Mouse (Mus musculus) liver, embryonic 12.5 days (tissue): ENCODE measurements at regions not wholly inside any gene's neighbourhood (a gene's known extent, or its start where the extent isn't known, plus 50 kb on each side); places are given as distances from the start of the nearest gene placed in this dataset.
A peak's percentile ranks its signal among the peaks of the same experiment; 100 is the strongest.

ENCODE experiments used
- ATAC-seq: fragments of 200-750 bp; cut with Nextera tagmentation; 2 replicates; pipeline ENCODE4 v1.8.0; 2017; ENCODE audit warnings: moderate number of reproducible peaks, mild to moderate bottlenecking, moderate library complexity
- H3K27ac ChIP-seq: fragments of 300-500 bp; sonication (generic); 2 replicates; pipeline ENCODE4 v1.5.1; 2016; ENCODE audit warnings: mild to moderate bottlenecking
- H3K27me3 ChIP-seq: fragments of 300-500 bp; sonication (generic); replicated peaks from 2 replicates; pipeline ENCODE4 v1.6.1; 2016; ENCODE audit warnings: mild to moderate bottlenecking, moderate library complexity
- H3K36me3 ChIP-seq: fragments of 300-500 bp; sonication (generic); 2 replicates; pipeline ENCODE4 v1.6.1; 2016; ENCODE audit warnings: mild to moderate bottlenecking, moderate library complexity
- H3K4me1 ChIP-seq: fragments of 300-500 bp; sonication (generic); 2 replicates; pipeline ENCODE4 v1.6.1; 2016
- H3K4me2 ChIP-seq: fragments of 300-500 bp; sonication (generic); 2 replicates; pipeline ENCODE4 v1.6.1; 2016; ENCODE audit warnings: mild to moderate bottlenecking, moderate library complexity
- H3K4me3 ChIP-seq: fragments of 300-500 bp; sonication (generic); 2 replicates; pipeline ENCODE4 v1.5.1; 2016; ENCODE audit warnings: mild to moderate bottlenecking, moderate library complexity
- H3K9ac ChIP-seq: fragments of 300-500 bp; sonication (generic); 2 replicates; pipeline ENCODE4 v1.6.1; 2016; ENCODE audit warnings: mild to moderate bottlenecking, moderate library complexity
- H3K9me3 ChIP-seq: fragments of 300-500 bp; sonication (generic); replicated peaks from 2 replicates; pipeline ENCODE4 v1.6.1; 2016; ENCODE audit warnings: mild to moderate bottlenecking, moderate library complexity
- WGBS: fragments of 180-500 bp; shearing (Covaris S2); methylation state at CpG from one replicate; pipeline ENCODE4 v1.1.7; 2016; ENCODE audit not compliant: insufficient replicate concordance; 5-methylcytosine and 5-hydroxymethylcytosine counted together

GRCm38 (mm10) chr5:64401737-64402136 is 245.6 kb downstream of the Tbc1d1 start:
- 64% methylated on average over 9 of the region's 9 CpGs for WGBS

GRCm38 (mm10) chr5:64403077-64403981 is 247.2 kb downstream of the Tbc1d1 start:
- no peaks in the 10 kb centered on the region for H3K27me3 ChIP-seq
- H3K36me3 ChIP-seq = no peaks in the 10 kb centered on the region
- H3K27ac ChIP-seq = no peak overlapping the region
- H3K9me3 ChIP-seq = no peaks in the 10 kb centered on the region
- no peak overlapping the region for H3K9ac ChIP-seq
- H3K4me2 ChIP-seq = no peak overlapping the region
- WGBS = 65% methylated on average over 11 of the region's 11 CpGs
- no peak overlapping the region for H3K4me3 ChIP-seq
- ATAC-seq = 0 out of 2 replicates have a peak, but pooled peaks have one; percentile 37
- H3K4me1 ChIP-seq = peaks cover 6% of the 10 kb centered on the region

More at GRCm38 (mm10) chr5:64401737-64402136, 245.6 kb downstream of the Tbc1d1 start:
- ATAC-seq = no peak
- H3K27ac ChIP-seq = no peak overlapping the region
- no peaks in the 10 kb centered on the region for H3K36me3 ChIP-seq
- H3K4me3 ChIP-seq = no peak overlapping the region
- peaks cover 6% of the 10 kb centered on the region for H3K4me1 ChIP-seq
- H3K4me2 ChIP-seq = no peak overlapping the region
- H3K9ac ChIP-seq = no peak overlapping the region
- no peaks in the 10 kb centered on the region for H3K9me3 ChIP-seq
- no peaks in the 10 kb centered on the region for H3K27me3 ChIP-seq

GRCm38 (mm10) chr5:64403982-64404345 is 247.9 kb downstream of the Tbc1d1 start:
- no peaks in the 10 kb centered on the region for H3K27me3 ChIP-seq
- H3K4me3 ChIP-seq = no peak overlapping the region
- H3K4me2 ChIP-seq = no peak overlapping the region
- no peak overlapping the region for H3K9ac ChIP-seq
- no peaks in the 10 kb centered on the region for H3K9me3 ChIP-seq
- no peak overlapping the region for H3K27ac ChIP-seq
- peaks cover 6% of the 10 kb centered on the region for H3K4me1 ChIP-seq
- ATAC-seq = no peak
- H3K36me3 ChIP-seq = no peaks in the 10 kb centered on the region
- 77% methylated on average over 7 of the region's 7 CpGs for WGBS

GRCm38 (mm10) chr5:64404512-64404911 is 248.4 kb downstream of the Tbc1d1 start:
- no peaks in the 10 kb centered on the region for H3K36me3 ChIP-seq
- H3K9ac ChIP-seq = no peak overlapping the region
- 81% methylated on average over 5 of the region's 5 CpGs for WGBS
- peaks cover 6% of the 10 kb centered on the region for H3K4me1 ChIP-seq
- H3K9me3 ChIP-seq = no peaks in the 10 kb centered on the region
- H3K4me2 ChIP-seq = no peak overlapping the region
- ATAC-seq = no peak
- no peak overlapping the region for H3K4me3 ChIP-seq
- H3K27me3 ChIP-seq = no peaks in the 10 kb centered on the region
- no peak overlapping the region for H3K27ac ChIP-seq

GRCm38 (mm10) chr5:64408938-64409337 is 252.8 kb downstream of the Tbc1d1 start:
- 61% methylated on average over 3 of the region's 3 CpGs for WGBS
- no peaks in the 10 kb centered on the region; the same call in 1 of the 2 replicates for H3K27me3 ChIP-seq
- no peak overlapping the region for H3K9ac ChIP-seq
- H3K27ac ChIP-seq = no peak overlapping the region
- no peak for ATAC-seq
- no peaks in the 10 kb centered on the region for H3K36me3 ChIP-seq
- H3K4me2 ChIP-seq = no peak overlapping the region
- H3K4me1 ChIP-seq = no peaks in the 10 kb centered on the region
- no peaks in the 10 kb centered on the region for H3K9me3 ChIP-seq
- no peak overlapping the region for H3K4me3 ChIP-seq

- whole genome bisulfite sequencing = 42% methylated on average over 7 of the region's 7 CpGs
- Histone ChIP-seq H3K27ac (no peak overlapping the region), H3K9me3 (no peaks in the 10 kb centered on the region), H3K4me1 (peaks cover 5% of the 10 kb centered on the region), H3K4me2 (no peak overlapping the region), H3K27me3 (no peaks in the 10 kb centered on the region; the same call in 1 of the 2 replicates), H3K4me3 (no peak overlapping the region), H3K9ac (no peak overlapping the region), H3K36me3 (no peaks in the 10 kb centered on the region)
- no peak for ATAC-seq
Observed at GRCm38 (mm10) chr5:64410621-64411020, 254.5 kb downstream of the Tbc1d1 start.

GRCm38 (mm10) chr5:64414519-64414918 is 258.4 kb downstream of the Tbc1d1 start:
- WGBS = 67% methylated on average over 5 of the region's 5 CpGs
- no peak for ATAC-seq
- H3K4me2 ChIP-seq = no peak overlapping the region
- peaks cover 5% of the 10 kb centered on the region for H3K4me1 ChIP-seq
- no peaks in the 10 kb centered on the region for H3K36me3 ChIP-seq
- no peaks in the 10 kb centered on the region; the same call in 1 of the 2 replicates for H3K27me3 ChIP-seq
- H3K27ac ChIP-seq = no peak overlapping the region
- no peak overlapping the region for H3K4me3 ChIP-seq
- no peaks in the 10 kb centered on the region for H3K9me3 ChIP-seq
- no peak overlapping the region for H3K9ac ChIP-seq

- no peak overlapping the region for H3K4me2 ChIP-seq
- H3K4me1 ChIP-seq = peaks cover 10% of the 10 kb centered on the region
- H3K9me3 ChIP-seq = no peaks in the 10 kb centered on the region
- H3K4me3 ChIP-seq = no peak overlapping the region
- no peaks in the 10 kb centered on the region for H3K36me3 ChIP-seq
- WGBS = 81% methylated on average over 1 of the region's 1 CpGs
- no peak for ATAC-seq
- H3K27me3 ChIP-seq = no peaks in the 10 kb centered on the region
- H3K27ac ChIP-seq = no peak overlapping the region
- H3K9ac ChIP-seq = no peak overlapping the region
Observed at GRCm38 (mm10) chr5:64419395-64419794, 263.3 kb downstream of the Tbc1d1 start.

- 54% methylated on average over 13 of the region's 13 CpGs for WGBS
- ATAC-seq = no peak
- no peak overlapping the region for H3K4me2 ChIP-seq
Observed at GRCm38 (mm10) chr5:64422787-64423587, 266.9 kb downstream of the Tbc1d1 start.

GRCm38 (mm10) chr5:64428822-64429221 is 272.7 kb downstream of the Tbc1d1 start:
- H3K9ac ChIP-seq = no peak overlapping the region
- H3K4me3 ChIP-seq = no peak overlapping the region
- 0 out of 2 replicates have a peak, but pooled peaks cover 5% of the 10 kb centered on the region for H3K27me3 ChIP-seq
- ATAC-seq = no peak
- H3K36me3 ChIP-seq = no peaks in the 10 kb centered on the region
- peaks cover 22% of the 10 kb centered on the region for H3K4me1 ChIP-seq
- 82% methylated on average over 8 of the region's 8 CpGs for WGBS
- H3K4me2 ChIP-seq = no peak overlapping the region
- H3K27ac ChIP-seq = no peak overlapping the region
- no peaks in the 10 kb centered on the region for H3K9me3 ChIP-seq

More at GRCm38 (mm10) chr5:64422787-64423587, 266.9 kb downstream of the Tbc1d1 start:
- Histone ChIP-seq H3K27ac (no peak overlapping the region), H3K36me3 (no peaks in the 10 kb centered on the region), H3K9me3 (no peaks in the 10 kb centered on the region), H3K4me3 (no peak overlapping the region), H3K9ac (no peak overlapping the region), H3K4me1 (peaks cover 5% of the 10 kb centered on the region; the same call in 1 of the 2 replicates), H3K27me3 (no peaks in the 10 kb centered on the region)

- 78% methylated on average over 3 of the region's 3 CpGs for WGBS
- ATAC-seq = no peak
Observed at GRCm38 (mm10) chr5:64430501-64430900, 274.4 kb downstream of the Tbc1d1 start.

GRCm38 (mm10) chr5:64431624-64432023 is 275.5 kb downstream of the Tbc1d1 start:
- H3K4me2 ChIP-seq = peak overlapping the region; percentile 8; the same call in 1 of the 2 replicates
- no peak for ATAC-seq

More at GRCm38 (mm10) chr5:64430501-64430900, 274.4 kb downstream of the Tbc1d1 start:
- no peak overlapping the region for H3K27ac ChIP-seq
- no peaks in the 10 kb centered on the region for H3K9me3 ChIP-seq
- H3K4me3 ChIP-seq = no peak overlapping the region
- H3K9ac ChIP-seq = no peak overlapping the region
- no peak overlapping the region for H3K4me2 ChIP-seq
- H3K36me3 ChIP-seq = no peaks in the 10 kb centered on the region
- H3K4me1 ChIP-seq = peaks cover 38% of the 10 kb centered on the region
- 0 out of 2 replicates have a peak, but pooled peaks cover 5% of the 10 kb centered on the region for H3K27me3 ChIP-seq

More at GRCm38 (mm10) chr5:64431624-64432023, 275.5 kb downstream of the Tbc1d1 start:
- H3K9ac ChIP-seq = no peak overlapping the region
- H3K36me3 ChIP-seq = no peaks in the 10 kb centered on the region
- 0 out of 2 replicates have a peak, but pooled peaks cover 5% of the 10 kb centered on the region for H3K27me3 ChIP-seq
- no peak overlapping the region for H3K4me3 ChIP-seq
- peaks cover 50% of the 10 kb centered on the region for H3K4me1 ChIP-seq
- whole genome bisulfite sequencing = 65% methylated on average over 6 of the region's 6 CpGs
- H3K27ac ChIP-seq = no peak overlapping the region
- H3K9me3 ChIP-seq = no peaks in the 10 kb centered on the region
